Mouse (Mus musculus) layer of hippocampus, adult 18-20 months (tissue): ENCODE results near the gene Gm45799. TPM values are rescaled to one million over a fixed set of nuclear protein-coding genes. Genes with fewer than 3 reads are reported as not detected.
A peak's percentile ranks its signal among the peaks of the same experiment; 100 is the strongest.

ENCODE experiments used
- DNase-seq, 2 experiments: peaks; one replicate each; pipeline ENCODE4 v3.0.0; 2022; ENCODE audit warnings: low spot score in 2 of 2
- long read RNA-seq: library from polyadenylated mRNA; stranded (forward); transcript quantifications from one replicate; pipeline ENCODE4 v2.0.0, GENCODE M21; 2021
- total RNA-seq, 2 experiments: library from RNA; stranded (reverse); gene quantifications; 2 replicates each; pipeline ENCODE4 v1.2.3; 2021

The Gm45799 gene
- 10 to 100 TPM in 1 of 2 experiments, 1 to 10 TPM in 1; 7.7 to 16.5 TPM for total RNA-seq
- long read RNA-seq, partial matches to known transcripts, result 1 of 15 reads
- long read RNA-seq, other reads (novel, unspliced or antisense), result 14 of 15 reads

- DNase-seq, result peak; percentile 96 to 99
Observed at GRCm38 (mm10) chr7:105640233-105640893, at the start of gene Gm45799, which contains the start of gene Arfip2. Gene Gm45799 (plus strand): TSS chr7:105640552. Gene Arfip2 (minus strand): TSS chr7:105640416.

GRCm38 (mm10) chr7:105602860-105603623 is 37.3 kb upstream of the Gm45799 start:
- DNase-seq, result peak; percentile 22 to 76

GRCm38 (mm10) chr7:105608467-105608866 is 31.9 kb upstream of the Gm45799 start:
- no peak for DNase-seq

GRCm38 (mm10) chr7:105611767-105612166 is 28.6 kb upstream of the Gm45799 start:
- DNase-seq, result no peak

- DNase-seq, result no peak
Observed at GRCm38 (mm10) chr7:105614400-105614799, 26.0 kb upstream of the Gm45799 start.

GRCm38 (mm10) chr7:105615720-105616119 is 24.6 kb upstream of the Gm45799 start:
- DNase-seq, result no peak

- DNase-seq, result no peak
Observed at GRCm38 (mm10) chr7:105616561-105616960, 23.8 kb upstream of the Gm45799 start.

GRCm38 (mm10) chr7:105617810-105618209 is 22.5 kb upstream of the Gm45799 start:
- DNase-seq, result no peak

- DNase-seq, result no peak
Observed at GRCm38 (mm10) chr7:105619701-105620100, 20.7 kb upstream of the Gm45799 start.

- DNase-seq, result no peak
Observed at GRCm38 (mm10) chr7:105621053-105621452, 19.3 kb upstream of the Gm45799 start.

- DNase-seq, result peak in 1 of 2 experiments; percentile 56
Observed at GRCm38 (mm10) chr7:105621646-105622292, 18.6 kb upstream of the Gm45799 start.

- DNase-seq, result no peak
Observed at GRCm38 (mm10) chr7:105625397-105625796, 15.0 kb upstream of the Gm45799 start.

- DNase-seq, result peak in 1 of 2 experiments; percentile 60
Observed at GRCm38 (mm10) chr7:105628633-105629032, 11.7 kb upstream of the Gm45799 start.

GRCm38 (mm10) chr7:105632551-105632972 is 7.8 kb upstream of the Gm45799 start:
- no peak for DNase-seq

- peak; percentile 87 to 91 for DNase-seq
Observed at GRCm38 (mm10) chr7:105633127-105633800, 7.1 kb upstream of the Gm45799 start, which contains the start of gene Trim3. Gene Trim3 (minus strand): TSS chr7:105633571.

- DNase-seq, result no peak
Observed at GRCm38 (mm10) chr7:105633801-105634135, 6.6 kb upstream of the Gm45799 start.

GRCm38 (mm10) chr7:105634272-105634920 is 6.0 kb upstream of the Gm45799 start:
- DNase-seq, result no peak

- no peak for DNase-seq
Observed at GRCm38 (mm10) chr7:105635726-105636125, 4.6 kb upstream of the Gm45799 start.

- no peak for DNase-seq
Observed at GRCm38 (mm10) chr7:105638776-105639175, 1.6 kb upstream of the Gm45799 start.

GRCm38 (mm10) chr7:105639304-105639703 is 1.0 kb upstream of the Gm45799 start:
- no peak for DNase-seq

- no peak for DNase-seq
Observed at GRCm38 (mm10) chr7:105639756-105640155, 596 bp upstream of the Gm45799 start, which contains the start of gene Timm10b. Gene Timm10b (plus strand): TSS chr7:105640056.
